Mouse (Mus musculus): ENCODE measurements around the gene Enox1.

DNA sequence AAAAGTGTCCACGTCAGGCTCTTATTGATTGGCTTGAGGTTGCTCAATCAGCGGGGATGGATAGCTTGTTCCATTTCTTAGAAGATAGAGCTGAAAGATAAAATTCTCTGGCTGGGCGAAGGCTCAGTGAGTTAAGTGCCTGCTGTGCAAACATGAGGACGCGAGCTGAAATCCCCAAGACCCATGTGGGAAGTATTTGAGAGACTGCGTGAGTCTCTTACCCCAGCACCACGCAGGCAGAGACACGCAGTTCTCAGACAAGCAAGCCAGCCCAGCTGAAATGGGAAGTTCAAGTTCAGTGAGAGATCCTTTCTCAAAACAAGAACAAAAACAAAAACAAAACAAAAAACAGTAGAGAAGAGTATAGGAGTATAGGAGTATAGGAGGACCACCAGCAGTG lies 54.3 kb downstream of the Enox1 start:
- TF ChIP-seq CTCF (IDR thresholded peaks at IDR 0.05; ENCODE audit: control insufficient read depth, insufficient read depth, low read length) (no peak), POLR2A (IDR thresholded peaks at IDR 0.05; ENCODE audit: borderline replicate concordance, control insufficient read depth, low read depth, low read length) (no peak)
